Mouse (Mus musculus): Measurements from ENCODE around the gene Celf2. TPM values are rescaled to one million over a fixed set of nuclear protein-coding genes. Genes with fewer than 3 reads are reported as not detected.

The Celf2 gene
- polyA plus RNA-seq, 1 experiment from 2014 or later: 68.8 TPM

GRCm38 (mm10) chr2:6569040-6569542 lies 940.3 kb downstream of the Celf2 start:
- H3K27me3 ChIP-seq (replicated peaks; ENCODE audit: control insufficient read depth, insufficient read depth, low read length): no peaks in the 10 kb centered on the region
- H3K4me3 ChIP-seq (ENCODE audit: low read depth, low read length): no peak overlapping the region
- ATAC-seq (ENCODE audit: low read depth) (no peak), DNase-seq (ENCODE audit: low spot score) (peak; percentile 26)
- no peaks in the 10 kb centered on the region for H3K9me3 ChIP-seq (ENCODE audit: control insufficient read depth, low read length)
- no peak overlapping the region for H3K9ac ChIP-seq (ENCODE audit: low read depth, low read length)
- WGBS: 82% methylated on average over 1 of the region's 1 CpGs
- no peak overlapping the region for H3K27ac ChIP-seq (replicated peaks; ENCODE audit: low read depth, low read length)
- H3K4me1 ChIP-seq (ENCODE audit: control insufficient read depth, insufficient read depth, low read length): no peaks in the 10 kb centered on the region
- H3K4me2 ChIP-seq (ENCODE audit: low read depth, low read length): no peak overlapping the region
- H3K36me3 ChIP-seq (ENCODE audit: control insufficient read depth, insufficient read depth, low read length): no peaks in the 10 kb centered on the region

DNA sequence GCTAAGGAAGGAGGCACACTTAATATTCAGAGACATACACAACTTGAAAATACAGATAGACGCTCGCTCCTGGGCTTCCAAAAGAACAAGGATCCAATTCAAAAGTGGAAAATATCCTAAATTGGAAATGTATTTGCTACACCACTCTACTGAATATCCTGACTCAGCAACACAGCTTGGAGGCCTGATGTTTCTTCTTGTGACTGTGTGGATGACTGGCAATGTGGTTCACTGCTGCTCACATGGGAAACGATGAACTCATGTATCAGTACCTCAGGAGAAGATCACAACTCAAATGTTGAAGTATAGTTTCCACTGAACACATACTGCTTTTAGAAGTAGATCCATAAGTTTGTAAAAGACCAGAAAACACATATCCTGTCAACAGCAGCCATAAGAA lies 944.2 kb downstream of the Celf2 start:
- ATAC-seq (ENCODE audit: low read depth) (no peak), DNase-seq (ENCODE audit: low spot score) (no peak)
- Histone ChIP-seq H3K36me3 (ENCODE audit: control insufficient read depth, insufficient read depth, low read length) (0 out of 2 replicates have a peak, but pooled peaks cover 3% of the 10 kb centered on the region), H3K27me3 (replicated peaks; ENCODE audit: control insufficient read depth, insufficient read depth, low read length) (no peaks in the 10 kb centered on the region), H3K4me3 (ENCODE audit: low read depth, low read length) (no peak overlapping the region), H3K9ac (ENCODE audit: low read depth, low read length) (no peak overlapping the region), H3K9me3 (ENCODE audit: control insufficient read depth, low read length) (no peaks in the 10 kb centered on the region), H3K27ac (replicated peaks; ENCODE audit: low read depth, low read length) (no peak overlapping the region), H3K4me1 (ENCODE audit: control insufficient read depth, insufficient read depth, low read length) (no peaks in the 10 kb centered on the region), H3K4me2 (ENCODE audit: low read depth, low read length) (no peak overlapping the region)
- WGBS: 89% methylated on average over 3 of the region's 3 CpGs

- 90% methylated on average over 3 of the region's 3 CpGs for WGBS
- no peak overlapping the region for H3K9ac ChIP-seq (ENCODE audit: low read depth, low read length)
- no peak overlapping the region for H3K4me3 ChIP-seq (ENCODE audit: low read depth, low read length)
- no peak overlapping the region for H3K4me2 ChIP-seq (ENCODE audit: low read depth, low read length)
- H3K9me3 ChIP-seq (ENCODE audit: control insufficient read depth, low read length): no peaks in the 10 kb centered on the region
- ATAC-seq (ENCODE audit: low read depth) (no peak), DNase-seq (ENCODE audit: low spot score) (no peak)
- no peaks in the 10 kb centered on the region for H3K4me1 ChIP-seq (ENCODE audit: control insufficient read depth, insufficient read depth, low read length)
- no peaks in the 10 kb centered on the region for H3K27me3 ChIP-seq (replicated peaks; ENCODE audit: control insufficient read depth, insufficient read depth, low read length)
- H3K36me3 ChIP-seq (ENCODE audit: control insufficient read depth, insufficient read depth, low read length): 0 out of 2 replicates have a peak, but pooled peaks cover 3% of the 10 kb centered on the region
- no peak overlapping the region for H3K27ac ChIP-seq (replicated peaks; ENCODE audit: low read depth, low read length)
Observed at GRCm38 (mm10) chr2:6561337-6561736, 948.0 kb downstream of the Celf2 start.

DNA sequence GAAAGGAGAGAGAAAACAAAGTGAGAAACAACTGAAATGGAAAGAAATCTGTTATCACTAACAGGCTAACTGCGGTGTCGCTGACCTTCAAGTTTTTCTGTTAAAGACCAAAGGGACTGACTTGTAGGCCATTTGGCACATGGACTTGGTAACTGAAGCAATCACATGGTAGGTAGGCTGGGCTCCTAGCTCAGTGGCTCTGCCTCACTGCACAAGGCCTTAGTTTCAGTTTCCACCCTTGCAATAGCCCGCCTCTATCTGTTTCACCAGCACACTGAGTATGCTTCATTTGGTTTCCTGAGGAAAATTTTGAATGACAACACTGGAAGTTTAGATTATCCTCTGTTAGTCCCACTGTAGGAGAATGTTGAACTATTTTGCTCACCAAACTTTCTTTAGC lies 948.6 kb downstream of the Celf2 start:
- Histone ChIP-seq H3K4me1 (ENCODE audit: control insufficient read depth, insufficient read depth, low read length) (no peaks in the 10 kb centered on the region), H3K27me3 (replicated peaks; ENCODE audit: control insufficient read depth, insufficient read depth, low read length) (no peaks in the 10 kb centered on the region), H3K9ac (ENCODE audit: low read depth, low read length) (no peak overlapping the region), H3K27ac (replicated peaks; ENCODE audit: low read depth, low read length) (no peak overlapping the region), H3K4me3 (ENCODE audit: low read depth, low read length) (no peak overlapping the region), H3K4me2 (ENCODE audit: low read depth, low read length) (no peak overlapping the region), H3K9me3 (ENCODE audit: control insufficient read depth, low read length) (no peaks in the 10 kb centered on the region), H3K36me3 (ENCODE audit: control insufficient read depth, insufficient read depth, low read length) (0 out of 2 replicates have a peak, but pooled peaks cover 3% of the 10 kb centered on the region)
- DNase-seq (ENCODE audit: low spot score) (no peak), ATAC-seq (ENCODE audit: low read depth) (no peak)
- 96% methylated on average over 3 of the region's 3 CpGs for WGBS

GRCm38 (mm10) chr2:6559581-6559980 lies 949.8 kb downstream of the Celf2 start:
- Histone ChIP-seq H3K27ac (replicated peaks; ENCODE audit: low read depth, low read length) (no peak overlapping the region), H3K9ac (ENCODE audit: low read depth, low read length) (no peak overlapping the region), H3K4me3 (ENCODE audit: low read depth, low read length) (no peak overlapping the region), H3K4me1 (ENCODE audit: control insufficient read depth, insufficient read depth, low read length) (no peaks in the 10 kb centered on the region), H3K36me3 (ENCODE audit: control insufficient read depth, insufficient read depth, low read length) (0 out of 2 replicates have a peak, but pooled peaks cover 3% of the 10 kb centered on the region), H3K4me2 (ENCODE audit: low read depth, low read length) (no peak overlapping the region), H3K9me3 (ENCODE audit: control insufficient read depth, low read length) (no peaks in the 10 kb centered on the region), H3K27me3 (replicated peaks; ENCODE audit: control insufficient read depth, insufficient read depth, low read length) (no peaks in the 10 kb centered on the region)
- WGBS: 86% methylated on average over 2 of the region's 2 CpGs
- DNase-seq (ENCODE audit: low spot score): no peak
- ATAC-seq (ENCODE audit: low read depth): no peak

- WGBS: 80% methylated on average over 14 of the region's 14 CpGs
- ATAC-seq (ENCODE audit: low read depth) (no peak), DNase-seq (ENCODE audit: low spot score) (no peak)
- Histone ChIP-seq H3K36me3 (ENCODE audit: control insufficient read depth, insufficient read depth, low read length) (0 out of 2 replicates have a peak, but pooled peaks cover 3% of the 10 kb centered on the region), H3K4me1 (ENCODE audit: control insufficient read depth, insufficient read depth, low read length) (no peaks in the 10 kb centered on the region), H3K9me3 (ENCODE audit: control insufficient read depth, low read length) (no peaks in the 10 kb centered on the region), H3K4me3 (ENCODE audit: low read depth, low read length) (no peak overlapping the region), H3K27me3 (replicated peaks; ENCODE audit: control insufficient read depth, insufficient read depth, low read length) (no peaks in the 10 kb centered on the region), H3K9ac (ENCODE audit: low read depth, low read length) (no peak overlapping the region), H3K4me2 (ENCODE audit: low read depth, low read length) (no peak overlapping the region), H3K27ac (replicated peaks; ENCODE audit: low read depth, low read length) (no peak overlapping the region)
Observed at GRCm38 (mm10) chr2:6558303-6559254, 950.8 kb downstream of the Celf2 start.

GRCm38 (mm10) chr2:6557749-6558148 lies 951.6 kb downstream of the Celf2 start:
- Histone ChIP-seq H3K27ac (replicated peaks; ENCODE audit: low read depth, low read length) (no peak overlapping the region), H3K4me3 (ENCODE audit: low read depth, low read length) (no peak overlapping the region), H3K9ac (ENCODE audit: low read depth, low read length) (no peak overlapping the region), H3K4me2 (ENCODE audit: low read depth, low read length) (no peak overlapping the region), H3K27me3 (replicated peaks; ENCODE audit: control insufficient read depth, insufficient read depth, low read length) (no peaks in the 10 kb centered on the region), H3K9me3 (ENCODE audit: control insufficient read depth, low read length) (no peaks in the 10 kb centered on the region), H3K36me3 (ENCODE audit: control insufficient read depth, insufficient read depth, low read length) (0 out of 2 replicates have a peak, but pooled peaks cover 3% of the 10 kb centered on the region), H3K4me1 (ENCODE audit: control insufficient read depth, insufficient read depth, low read length) (no peaks in the 10 kb centered on the region)
- WGBS: 71% methylated on average over 3 of the region's 3 CpGs
- no peak for ATAC-seq (ENCODE audit: low read depth)
- DNase-seq (ENCODE audit: low spot score): no peak

- WGBS: 89% methylated on average over 2 of the region's 2 CpGs
- H3K4me1 ChIP-seq (ENCODE audit: control insufficient read depth, insufficient read depth, low read length): no peaks in the 10 kb centered on the region
Observed at GRCm38 (mm10) chr2:6556913-6557312, 952.5 kb downstream of the Celf2 start.

More at GRCm38 (mm10) chr2:6556913-6557312, 952.5 kb downstream of the Celf2 start:
- no peak overlapping the region for H3K9ac ChIP-seq (ENCODE audit: low read depth, low read length)
- ATAC-seq (ENCODE audit: low read depth): no peak
- DNase-seq (ENCODE audit: low spot score): no peak
- no peak overlapping the region for H3K27ac ChIP-seq (replicated peaks; ENCODE audit: low read depth, low read length)
- H3K27me3 ChIP-seq (replicated peaks; ENCODE audit: control insufficient read depth, insufficient read depth, low read length): no peaks in the 10 kb centered on the region
- H3K36me3 ChIP-seq (ENCODE audit: control insufficient read depth, insufficient read depth, low read length): 0 out of 2 replicates have a peak, but pooled peaks cover 3% of the 10 kb centered on the region
- no peak overlapping the region for H3K4me2 ChIP-seq (ENCODE audit: low read depth, low read length)
- H3K9me3 ChIP-seq (ENCODE audit: control insufficient read depth, low read length): no peaks in the 10 kb centered on the region
- H3K4me3 ChIP-seq (ENCODE audit: low read depth, low read length): no peak overlapping the region

All from embryonic facial prominence, embryonic 14.5 days (tissue).